Mouse (Mus musculus) forebrain, embryonic 15.5 days (tissue): ENCODE data around the gene Shd. TPM values are rescaled to one million over a fixed set of nuclear protein-coding genes. Genes with fewer than 3 reads are reported as not detected.

Experiments used
- ATAC-seq: fragments of 200-750 bp; cut with Nextera tagmentation; replicated peaks from 2 replicates; pipeline ENCODE4 v1.8.0; 2017; ENCODE audit warnings: mild to moderate bottlenecking, moderate TSS enrichment, moderate library complexity
- H3K27ac ChIP-seq: fragments of 300-500 bp; sonication (generic); replicated peaks from 2 replicates; pipeline ENCODE4 v1.5.1; 2015; ENCODE audit warnings: mild to moderate bottlenecking, inconsistent platforms
- H3K27me3 ChIP-seq: fragments of 300-500 bp; sonication (generic); 2 replicates; pipeline ENCODE4 v1.6.1; 2015; ENCODE audit warnings: inconsistent platforms
- H3K36me3 ChIP-seq: fragments of 300-500 bp; sonication (generic); 2 replicates; pipeline ENCODE4 v1.6.1; 2015; ENCODE audit warnings: mild to moderate bottlenecking, inconsistent platforms
- H3K4me1 ChIP-seq: fragments of 300-500 bp; sonication (generic); 2 replicates; pipeline ENCODE4 v1.6.1; 2015; ENCODE audit warnings: inconsistent platforms
- H3K4me2 ChIP-seq: fragments of 300-500 bp; sonication (generic); replicated peaks from 2 replicates; pipeline ENCODE4 v1.6.1; 2015; ENCODE audit warnings: mild to moderate bottlenecking, inconsistent platforms
- H3K4me3 ChIP-seq: fragments of 300-500 bp; sonication (generic); 2 replicates; pipeline ENCODE4 v1.5.1; 2015; ENCODE audit warnings: mild to moderate bottlenecking, inconsistent platforms
- H3K9ac ChIP-seq: fragments of 300-500 bp; sonication (generic); replicated peaks from 2 replicates; pipeline ENCODE4 v1.6.1; 2015; ENCODE audit warnings: mild to moderate bottlenecking, inconsistent platforms
- H3K9me3 ChIP-seq: fragments of 300-500 bp; sonication (generic); 2 replicates; pipeline ENCODE4 v1.6.1; 2016; ENCODE audit warnings: inconsistent platforms
- WGBS: fragments of 180-500 bp; shearing (Covaris S2); methylation state at CpG from one replicate; pipeline ENCODE4 v1.1.7; 2015; ENCODE audit warnings: mixed read lengths; 5-methylcytosine and 5-hydroxymethylcytosine counted together
- polyA plus RNA-seq: library from polyadenylated mRNA; unstranded; fragments of >200 nt; fragmentation: Nextera tagmentation; extraction: Ambion mirVana; gene quantifications from 2 replicates; pipeline ENCODE4 v1.2.1, GENCODE M21; 2015

Gene Shd
- polyA plus RNA-seq, 1 experiment from 2014 or later: 118 TPM

DNA sequence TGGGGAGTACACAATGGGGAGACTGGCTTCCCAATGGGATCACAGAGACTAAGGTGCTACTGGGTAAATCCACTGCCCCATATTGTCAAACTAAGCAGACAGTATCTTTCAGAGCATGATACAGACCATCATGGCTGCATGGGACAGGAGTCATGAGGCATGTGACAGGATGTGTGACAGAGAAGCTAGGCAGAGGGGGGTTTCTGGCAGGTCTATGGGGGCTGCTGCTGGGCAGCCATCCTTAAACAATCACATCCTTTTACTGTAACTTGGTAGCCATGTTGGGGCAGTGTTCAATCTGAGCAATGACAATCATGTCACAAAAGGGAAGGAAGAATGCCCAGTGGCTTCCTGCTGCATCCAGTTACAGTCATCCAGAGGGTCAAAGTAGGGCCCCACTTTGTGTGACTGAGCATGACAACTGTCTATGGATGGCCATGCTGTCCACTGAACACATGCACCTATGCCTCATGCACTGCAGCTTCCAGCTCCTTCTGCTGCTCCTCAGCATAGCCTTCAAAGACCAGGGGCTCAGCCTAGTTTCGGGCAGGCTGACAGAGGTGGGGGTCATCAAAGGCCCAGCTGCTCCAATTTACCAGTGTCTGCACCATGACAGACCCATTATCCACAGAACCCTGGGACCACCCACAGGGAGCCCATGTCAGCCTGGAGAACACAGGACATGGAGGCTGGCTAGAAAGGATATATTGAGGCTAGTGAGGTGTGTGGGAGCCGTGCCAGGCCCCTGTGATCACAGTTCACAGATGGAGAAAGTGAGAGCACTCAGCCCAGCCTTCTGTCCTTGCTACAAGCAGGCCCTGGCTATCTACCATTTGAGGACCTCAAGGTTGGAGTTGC lies 52.1 kb downstream of the Shd start:
- 59% methylated on average over 2 of the region's 2 CpGs for WGBS
- 0 out of 2 replicates have a peak overlapping the region, but pooled peaks have one; percentile 5 for H3K27ac ChIP-seq
- no peak overlapping the region for H3K4me2 ChIP-seq
- no peaks in the 10 kb centered on the region for H3K27me3 ChIP-seq
- no peaks in the 10 kb centered on the region for H3K9me3 ChIP-seq
- no peak for ATAC-seq
- H3K9ac ChIP-seq: no peak overlapping the region
- peaks cover 23% of the 10 kb centered on the region for H3K36me3 ChIP-seq
- H3K4me1 ChIP-seq: peaks cover 12% of the 10 kb centered on the region
- no peak overlapping the region for H3K4me3 ChIP-seq

DNA sequence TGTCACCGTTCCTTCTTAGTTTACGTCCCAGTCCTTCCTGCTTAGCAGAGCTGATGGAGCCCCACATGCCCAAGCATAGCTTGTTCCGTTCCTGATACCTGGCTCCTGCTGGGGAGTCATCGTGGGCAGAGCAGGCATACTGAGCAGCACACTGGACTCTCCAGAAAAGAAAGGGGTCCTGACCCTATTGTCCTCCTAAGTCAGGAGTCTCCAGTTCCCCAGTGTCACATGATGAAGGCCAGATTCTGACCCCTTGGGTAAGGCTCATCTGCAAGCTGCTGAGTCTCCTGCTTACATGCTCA lies 52.7 kb downstream of the Shd start:
- no peaks in the 10 kb centered on the region for H3K9me3 ChIP-seq
- H3K27ac ChIP-seq: 0 out of 2 replicates have a peak overlapping the region, but pooled peaks have one; percentile 5
- 87% methylated on average over 4 of the region's 4 CpGs for WGBS

DNA sequence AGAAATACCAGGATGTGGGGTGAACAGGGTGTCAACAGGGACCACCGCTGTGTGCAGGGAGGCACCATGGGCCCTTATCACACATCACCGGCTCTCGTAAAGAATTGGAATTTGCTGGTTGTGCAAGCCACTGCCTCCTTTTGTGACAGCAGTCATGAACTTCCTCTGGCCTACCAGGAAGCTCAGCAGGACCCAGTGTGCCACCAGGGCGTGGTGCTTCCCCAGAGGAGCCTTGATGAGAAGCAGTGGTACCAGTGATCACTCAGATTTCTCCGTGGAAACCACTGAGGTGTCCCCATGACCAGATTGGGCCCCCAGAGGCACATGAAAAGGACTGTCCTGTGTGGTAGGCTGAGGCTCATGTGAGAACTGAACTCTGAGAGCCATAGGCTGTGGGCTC lies 53.1 kb downstream of the Shd start:
- Histone ChIP-seq H3K9ac (no peak overlapping the region), H3K27me3 (no peaks in the 10 kb centered on the region), H3K4me2 (no peak overlapping the region), H3K36me3 (peaks cover 13% of the 10 kb centered on the region), H3K4me1 (peaks cover 12% of the 10 kb centered on the region), H3K27ac (no peak overlapping the region), H3K4me3 (no peak overlapping the region), H3K9me3 (no peaks in the 10 kb centered on the region)
- ATAC-seq: no peak
- WGBS: 82% methylated on average over 5 of the region's 5 CpGs

More for the DNA sequence above, 52.7 kb downstream of the Shd start:
- no peaks in the 10 kb centered on the region for H3K27me3 ChIP-seq
- no peak overlapping the region for H3K4me2 ChIP-seq
- no peak overlapping the region for H3K4me3 ChIP-seq
- no peak for ATAC-seq
- peaks cover 17% of the 10 kb centered on the region for H3K36me3 ChIP-seq
- no peak overlapping the region for H3K9ac ChIP-seq
- H3K4me1 ChIP-seq: peaks cover 12% of the 10 kb centered on the region

DNA sequence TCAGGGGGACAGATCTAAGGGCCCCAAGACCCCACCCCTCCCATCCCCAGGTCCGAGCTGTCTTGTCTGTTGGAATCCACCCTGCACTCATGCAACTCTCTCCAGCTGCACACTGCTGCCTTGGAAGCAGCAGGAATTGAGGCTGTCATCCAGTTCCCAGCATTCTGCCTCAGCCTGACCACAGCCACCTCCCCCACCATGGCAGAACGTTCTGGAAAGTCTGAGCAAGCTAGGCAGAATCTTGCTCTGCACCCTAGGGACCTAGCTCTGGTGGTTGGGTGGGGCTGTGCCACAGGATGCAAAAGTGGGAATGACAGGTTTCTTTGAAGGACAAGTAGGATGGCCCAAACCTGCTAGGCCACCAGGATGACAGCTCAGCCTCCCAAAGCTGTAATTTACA lies 54.2 kb downstream of the Shd start:
- Histone ChIP-seq H3K36me3 (peaks cover 7% of the 10 kb centered on the region), H3K27me3 (no peaks in the 10 kb centered on the region), H3K4me1 (peaks cover 12% of the 10 kb centered on the region), H3K9me3 (no peaks in the 10 kb centered on the region), H3K27ac (no peak overlapping the region), H3K4me3 (no peak overlapping the region), H3K4me2 (no peak overlapping the region), H3K9ac (no peak overlapping the region)
- no peak for ATAC-seq
- WGBS: 82% methylated on average over 2 of the region's 2 CpGs

DNA sequence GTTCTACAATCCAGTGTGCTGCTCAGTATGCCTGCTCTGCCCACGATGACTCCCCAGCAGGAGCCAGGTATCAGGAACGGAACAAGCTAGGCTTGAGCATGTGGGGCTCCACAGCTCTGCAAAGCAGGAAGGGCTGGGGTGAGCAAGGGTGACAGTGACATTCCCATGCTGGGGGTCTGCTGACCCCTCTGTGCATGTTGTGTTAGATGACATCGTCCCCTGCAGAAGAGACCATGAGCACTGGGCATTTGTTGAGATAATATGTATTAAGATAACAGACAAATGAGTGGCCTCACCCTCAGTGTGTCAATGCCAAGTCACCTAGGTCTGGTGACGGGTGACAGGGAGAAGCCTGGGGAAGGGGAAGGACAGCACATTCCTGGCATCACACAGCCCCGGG lies 54.7 kb downstream of the Shd start:
- Histone ChIP-seq H3K27me3 (no peaks in the 10 kb centered on the region), H3K36me3 (peaks cover 4% of the 10 kb centered on the region; the same call in 1 of the 2 replicates), H3K4me1 (peaks cover 12% of the 10 kb centered on the region), H3K9me3 (no peaks in the 10 kb centered on the region), H3K4me2 (no peak overlapping the region), H3K27ac (no peak overlapping the region), H3K9ac (no peak overlapping the region), H3K4me3 (no peak overlapping the region)
- 78% methylated on average over 5 of the region's 5 CpGs for WGBS
- no peak for ATAC-seq

Other genes with a start within 250 kb of the Shd start
- 0.09 and 0.13 TPM in 2 replicates for gene Adgre4, start 220.5 kb upstream of the Shd start, polyA plus RNA-seq
- 11.4 and 13.1 TPM in 2 replicates for gene Zfp119a, start 91.5 kb upstream of the Shd start, polyA plus RNA-seq
- gene Zfp959, start 78.4 kb upstream of the Shd start, polyA plus RNA-seq: 16.5 and 16.7 TPM in 2 replicates
- 6.9 and 7.9 TPM in 2 replicates for gene Zfp119b, start 21.0 kb upstream of the Shd start, polyA plus RNA-seq
- 3.1 and 3.9 TPM in 2 replicates for gene Ebi3, start 17.8 kb upstream of the Shd start, polyA plus RNA-seq
- gene Yju2, start 11.4 kb upstream of the Shd start, polyA plus RNA-seq: 25.2 and 27.8 TPM in 2 replicates
- 127 and 151 TPM in 2 replicates for gene Fsd1, start 16.0 kb downstream of the Shd start, polyA plus RNA-seq
- gene Stap2, start 35.1 kb downstream of the Shd start, polyA plus RNA-seq: 4.9 and 5.5 TPM in 2 replicates
- gene Mpnd, start 35.2 kb downstream of the Shd start, polyA plus RNA-seq: 190 and 191 TPM in 2 replicates
- gene Sh3gl1, start 66.2 kb downstream of the Shd start, polyA plus RNA-seq: 120 and 122 TPM in 2 replicates
- gene Chaf1a, start 70.0 kb downstream of the Shd start, polyA plus RNA-seq: 10.8 and 14.3 TPM in 2 replicates
- gene Ubxn6, start 104.6 kb downstream of the Shd start, polyA plus RNA-seq: 81.1 and 89.5 TPM in 2 replicates
- 144 and 167 TPM in 2 replicates for gene Hdgfl2, start 109.2 kb downstream of the Shd start, polyA plus RNA-seq
- gene Plin4, start 139.3 kb downstream of the Shd start, polyA plus RNA-seq: 0.11 TPM in 2 replicates
- 0.69 and 0.74 TPM in 2 replicates for gene Plin5, start 147.1 kb downstream of the Shd start, polyA plus RNA-seq
- gene Lrg1, start 151.5 kb downstream of the Shd start, polyA plus RNA-seq: 0.13 and 0.19 TPM in 2 replicates
- gene Sema6b, start 169.9 kb downstream of the Shd start, polyA plus RNA-seq: 13.6 and 14.2 TPM in 2 replicates
- gene Tnfaip8l1, start 192.0 kb downstream of the Shd start, polyA plus RNA-seq: 9.0 and 10.0 TPM in 2 replicates
- 59.7 and 63.2 TPM in 2 replicates for gene Mydgf, start 213.5 kb downstream of the Shd start, polyA plus RNA-seq
- gene Dpp9, start 248.4 kb downstream of the Shd start, polyA plus RNA-seq: 30.7 and 31.2 TPM in 2 replicates